Mouse (Mus musculus): ENCODE measurements at regions not wholly inside any gene's neighbourhood (a gene's known extent, or its start where the extent isn't known, plus 50 kb on each side); places are given as distances from the start of the nearest gene placed in this dataset.

- no peak for DNase-seq (ENCODE audit: low spot score)
These were observed 288.2 kb upstream of the Zfp703 start for GRCm38 (mm10) chr8:26688745-26689478.

GRCm38 (mm10) chr8:26689479-26690177 lies 287.5 kb upstream of the Zfp703 start:
- no peak for DNase-seq (ENCODE audit: low spot score)

GRCm38 (mm10) chr8:26690178-26690735 lies 286.9 kb upstream of the Zfp703 start:
- DNase-seq (ENCODE audit: low spot score) = no peak

GRCm38 (mm10) chr8:26697579-26698084 lies 279.5 kb upstream of the Zfp703 start:
- no peak for DNase-seq (ENCODE audit: low spot score)

- no peak for DNase-seq (ENCODE audit: low spot score)
These were observed 278.5 kb upstream of the Zfp703 start for GRCm38 (mm10) chr8:26698580-26698979.

- no peak for DNase-seq (ENCODE audit: low spot score)
These were observed 270.9 kb upstream of the Zfp703 start for GRCm38 (mm10) chr8:26706048-26706767.

- DNase-seq (ENCODE audit: low spot score) = no peak
These were observed 270.4 kb upstream of the Zfp703 start for GRCm38 (mm10) chr8:26706768-26707156.

- DNase-seq (ENCODE audit: low spot score) = no peak
These were observed 263.3 kb upstream of the Zfp703 start for GRCm38 (mm10) chr8:26713836-26714235.

GRCm38 (mm10) chr8:26714714-26715113 lies 262.4 kb upstream of the Zfp703 start:
- no peak for DNase-seq (ENCODE audit: low spot score)

GRCm38 (mm10) chr8:26718409-26719355 lies 258.4 kb upstream of the Zfp703 start:
- DNase-seq (ENCODE audit: low spot score) = no peak

- no peak for DNase-seq (ENCODE audit: low spot score)
These were observed 254.4 kb upstream of the Zfp703 start for GRCm38 (mm10) chr8:26722766-26723165.

GRCm38 (mm10) chr8:26724628-26725027 lies 252.5 kb upstream of the Zfp703 start:
- DNase-seq (ENCODE audit: low spot score) = no peak

- DNase-seq (ENCODE audit: low spot score) = no peak
These were observed 251.6 kb upstream of the Zfp703 start for GRCm38 (mm10) chr8:26725521-26725920.

- no peak for DNase-seq (ENCODE audit: low spot score)
These were observed 247.8 kb upstream of the Zfp703 start for GRCm38 (mm10) chr8:26729351-26729750.

- no peak for DNase-seq (ENCODE audit: low spot score)
These were observed 246.0 kb upstream of the Zfp703 start for GRCm38 (mm10) chr8:26731111-26731510.

GRCm38 (mm10) chr8:26744424-26744823 lies 232.7 kb upstream of the Zfp703 start:
- no peak for DNase-seq (ENCODE audit: low spot score)

GRCm38 (mm10) chr8:26746811-26747210 lies 230.3 kb upstream of the Zfp703 start:
- DNase-seq (ENCODE audit: low spot score) = no peak

- no peak for DNase-seq (ENCODE audit: low spot score)
These were observed 229.7 kb upstream of the Zfp703 start for GRCm38 (mm10) chr8:26747241-26747972.

GRCm38 (mm10) chr8:26748161-26748971 lies 228.8 kb upstream of the Zfp703 start:
- DNase-seq (ENCODE audit: low spot score) = no peak

- DNase-seq (ENCODE audit: low spot score) = no peak
These were observed 228.2 kb upstream of the Zfp703 start for GRCm38 (mm10) chr8:26748972-26749291.
